Mouse (Mus musculus) urinary bladder, postnatal 4 days (tissue): ENCODE data around the gene Xndc1.

ENCODE experiments used
- DNase-seq, 2 experiments: peaks; one replicate each; pipeline ENCODE4 v3.0.0; 2021 to 2022; ENCODE audit warnings: low spot score in 2 of 2

Gene Xndc1

GRCm38 (mm10) chr7:102081784-102082183, 16.5 kb downstream of the Xndc1 start:
- no peak for DNase-seq

DNA sequence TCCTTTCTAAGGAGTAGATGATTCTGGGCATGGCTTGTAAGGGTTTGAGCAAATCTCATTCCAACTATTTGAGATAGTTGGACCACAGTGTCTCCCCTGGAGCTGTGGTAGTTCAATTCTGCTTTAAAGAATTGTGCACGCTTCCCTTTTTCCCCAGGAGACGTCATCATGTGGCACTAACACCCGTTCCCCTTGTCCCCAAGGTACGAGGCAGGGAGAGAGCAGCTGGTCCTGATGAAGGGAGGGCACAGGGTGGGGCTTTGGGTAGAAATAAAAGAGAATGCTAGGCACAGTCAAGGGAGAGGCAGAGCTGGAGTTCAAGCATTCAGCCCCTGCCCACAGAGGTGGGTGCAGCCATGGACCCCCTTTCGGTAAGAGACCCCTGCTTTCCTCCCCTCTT, 17.5 kb downstream of the Xndc1 start, which contains the start of gene Trpc2:
Gene Trpc2, plus strand, starts transcription at position 301 of the 400 bp plus-strand sequence.
- DNase-seq: no peak

DNA sequence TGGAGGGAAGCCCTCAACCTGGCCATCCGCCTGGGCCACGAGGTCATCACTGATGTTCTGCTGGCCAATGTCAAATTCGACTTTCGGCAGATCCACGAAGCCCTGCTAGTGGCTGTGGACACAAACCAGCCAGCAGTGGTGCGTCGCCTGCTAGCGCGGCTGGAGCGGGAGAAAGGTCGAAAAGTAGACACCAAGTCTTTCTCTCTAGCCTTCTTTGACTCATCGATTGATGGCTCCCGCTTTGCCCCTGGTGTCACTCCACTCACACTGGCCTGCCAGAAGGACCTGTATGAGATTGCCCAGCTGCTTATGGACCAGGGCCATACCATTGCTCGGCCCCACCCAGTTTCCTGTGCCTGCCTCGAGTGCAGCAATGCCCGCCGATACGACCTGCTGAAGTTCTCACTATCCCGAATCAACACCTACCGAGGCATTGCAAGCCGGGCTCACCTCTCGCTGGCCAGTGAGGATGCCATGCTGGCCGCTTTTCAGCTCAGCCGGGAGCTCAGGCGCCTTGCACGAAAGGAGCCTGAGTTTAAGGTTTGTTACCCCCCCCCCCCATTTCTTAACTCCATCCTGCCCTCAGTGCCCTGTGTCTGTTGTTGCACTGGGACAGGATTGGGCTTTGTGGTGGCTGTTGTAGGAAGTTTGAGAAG, 18.9 kb downstream of the Xndc1 start:
- DNase-seq: no peak

GRCm38 (mm10) chr7:102087336-102087735, 22.0 kb downstream of the Xndc1 start:
- no peak for DNase-seq

- DNase-seq: no peak
Observed at GRCm38 (mm10) chr7:102099760-102100661, 34.7 kb downstream of the Xndc1 start.

- DNase-seq: no peak
Observed at GRCm38 (mm10) chr7:102100868-102101267, 35.6 kb downstream of the Xndc1 start.

GRCm38 (mm10) chr7:102101487-102101886, 36.2 kb downstream of the Xndc1 start, which contains the start of gene Art1:
TSS of gene Art1 (plus strand) at chr7:102101743.
- DNase-seq: no peak

GRCm38 (mm10) chr7:102102241-102102640, 36.9 kb downstream of the Xndc1 start:
- DNase-seq: no peak

DNA sequence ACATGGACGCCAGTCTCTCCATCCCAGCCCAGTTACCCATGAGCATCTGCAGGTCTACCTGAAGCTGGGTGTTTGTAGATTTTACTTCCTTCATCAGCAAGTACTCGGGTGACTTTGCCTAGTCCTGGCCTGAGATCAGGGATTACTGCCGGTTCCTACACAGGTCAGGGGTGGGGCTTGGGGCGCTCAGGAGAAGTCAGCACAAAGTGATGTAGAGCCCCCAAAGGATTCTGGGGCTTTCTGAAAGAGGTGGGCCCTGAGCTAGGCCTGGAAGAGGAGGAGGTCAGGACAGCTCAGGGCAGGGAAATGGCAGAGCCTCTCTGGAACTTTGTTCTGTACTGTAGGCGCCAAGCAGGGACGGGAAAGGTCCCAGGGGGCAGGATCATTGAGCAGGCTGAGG, 37.4 kb downstream of the Xndc1 start:
- DNase-seq: no peak

GRCm38 (mm10) chr7:102103555-102103954, 38.2 kb downstream of the Xndc1 start:
- no peak for DNase-seq

GRCm38 (mm10) chr7:102104126-102104525, 38.8 kb downstream of the Xndc1 start:
- no peak for DNase-seq

DNA sequence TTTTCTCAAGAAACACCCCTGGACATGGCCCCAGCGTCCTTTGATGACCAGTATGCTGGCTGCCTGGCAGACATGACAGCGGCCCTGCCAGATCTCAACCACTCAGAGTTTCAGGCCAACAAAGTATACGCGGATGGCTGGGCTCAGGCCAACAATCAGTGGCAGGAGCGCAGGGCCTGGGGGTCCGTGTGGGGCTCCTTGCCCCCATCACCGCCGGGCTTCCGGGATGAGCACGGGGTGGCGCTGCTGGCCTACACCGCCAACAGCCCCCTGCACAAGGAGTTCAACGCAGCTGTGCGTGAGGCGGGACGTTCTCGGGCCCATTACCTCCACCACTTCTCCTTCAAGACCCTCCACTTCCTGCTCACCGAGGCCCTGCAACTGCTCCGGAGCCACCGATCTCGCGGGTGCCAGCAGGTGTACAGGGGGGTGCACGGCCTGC, 41.4 kb downstream of the Xndc1 start:
- no peak for DNase-seq

- DNase-seq: no peak
Observed at GRCm38 (mm10) chr7:102108206-102108605, 42.9 kb downstream of the Xndc1 start.

DNA sequence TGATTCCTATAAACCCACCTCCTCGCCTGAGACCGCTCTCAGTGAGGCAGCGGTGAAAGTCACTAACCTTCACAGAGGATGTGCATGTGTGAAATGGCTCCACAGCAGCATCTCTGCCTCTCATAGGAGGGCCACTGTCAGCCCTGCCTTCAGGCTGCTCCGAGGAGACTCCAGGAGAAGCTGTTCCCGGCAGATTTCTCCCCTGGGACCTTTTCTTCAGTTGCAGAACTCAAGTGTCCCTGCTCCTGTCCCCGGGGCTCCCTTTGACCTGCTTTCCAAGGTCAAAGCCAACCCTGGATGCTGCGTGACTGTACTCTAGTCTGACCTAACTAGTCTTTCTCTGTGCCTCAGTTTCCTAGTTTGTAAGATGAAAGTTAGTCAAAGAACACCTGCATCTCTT, 43.9 kb downstream of the Xndc1 start, which contains the start of gene Art5:
Gene Art5, minus strand, starts transcription at position 319 of the 400 bp plus-strand sequence.
- no peak for DNase-seq

DNA sequence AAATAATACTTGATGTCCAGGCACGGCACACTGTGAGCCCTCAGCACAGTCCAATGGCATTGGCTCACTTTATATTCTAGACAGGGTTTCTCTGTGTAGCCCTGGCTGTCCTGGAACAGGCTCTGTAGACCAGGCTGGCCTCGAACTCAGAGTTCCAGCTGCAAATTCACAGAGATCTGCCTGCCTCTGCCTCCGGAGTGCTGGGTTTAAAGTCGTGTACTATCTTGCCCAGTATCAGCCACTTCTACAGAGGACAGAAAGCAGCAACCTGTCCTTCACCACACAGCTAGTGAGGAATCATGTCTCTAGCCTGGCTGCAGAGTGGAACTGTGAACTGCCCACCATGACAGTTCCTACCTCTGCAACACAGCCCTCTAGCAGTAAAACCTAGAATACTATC, 44.4 kb downstream of the Xndc1 start:
- no peak for DNase-seq

DNA sequence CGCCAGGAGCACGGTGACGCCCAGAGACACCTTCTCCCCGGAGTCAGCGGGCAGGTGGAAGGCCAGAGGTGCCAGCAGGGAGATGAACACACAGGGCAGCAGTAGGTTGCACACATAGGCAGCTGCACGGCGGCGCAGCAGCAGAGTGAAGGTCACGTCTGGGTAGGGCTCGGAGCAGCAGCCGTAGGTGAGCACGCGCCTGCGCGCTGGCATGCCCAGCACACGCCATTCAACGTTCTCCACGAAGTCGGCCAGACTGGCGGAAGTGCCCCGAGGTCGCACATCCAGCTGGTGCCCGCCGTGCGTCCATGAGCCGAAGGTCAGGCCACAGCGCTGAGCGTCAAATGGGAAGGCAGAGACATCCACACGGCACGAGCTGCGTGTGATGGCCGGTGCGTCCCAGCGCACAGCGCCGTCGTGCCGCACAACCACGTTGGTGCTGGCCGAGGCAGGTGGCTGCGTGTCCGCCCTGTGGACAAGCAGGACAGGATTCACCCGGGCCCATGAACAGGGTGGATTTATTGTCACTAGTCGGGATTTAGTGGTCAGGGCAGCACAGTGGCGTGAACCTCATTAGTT, 47.9 kb downstream of the Xndc1 start:
- DNase-seq: no peak

DNA sequence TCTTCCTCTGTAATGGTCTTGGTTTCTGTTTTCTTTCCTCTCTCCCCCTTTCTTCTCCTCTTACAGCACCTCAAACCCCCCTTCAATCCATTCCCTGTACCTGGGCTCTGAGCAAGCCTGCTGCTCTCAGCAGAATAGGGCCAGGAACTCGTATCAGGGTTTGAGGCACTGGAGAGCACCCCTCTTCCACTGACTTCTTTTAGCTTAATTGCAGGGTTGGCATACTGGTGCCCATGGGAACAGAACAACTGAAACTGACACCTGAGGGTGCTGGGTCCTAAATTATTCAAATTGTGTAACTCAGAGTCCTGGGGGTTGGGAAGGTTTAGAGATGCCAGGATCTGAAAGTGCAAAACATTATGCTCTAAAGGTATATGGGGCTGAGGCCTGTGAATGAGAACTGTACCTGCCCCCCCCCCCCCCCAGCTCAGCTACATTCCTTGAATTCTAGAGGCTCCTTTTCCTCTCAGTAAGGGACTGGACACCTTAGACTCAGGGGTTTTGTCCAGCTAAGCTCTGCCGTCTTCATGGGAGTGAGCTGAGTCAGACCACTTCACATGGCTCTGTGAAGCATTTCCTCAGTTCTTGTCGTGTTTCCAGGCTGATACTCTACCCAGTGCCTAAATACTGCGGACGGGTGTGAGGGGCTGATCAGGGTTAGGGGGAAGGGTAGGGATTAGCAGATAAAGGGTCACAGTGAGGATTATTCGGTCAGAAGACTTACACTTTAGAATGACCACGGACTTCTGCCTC, 51.4 kb downstream of the Xndc1 start, which contains the start of gene Chrna10:
Gene Chrna10, minus strand, starts transcription at position 250 of the 753 bp plus-strand sequence.
- no peak for DNase-seq

- no peak for DNase-seq
Observed at GRCm38 (mm10) chr7:102117382-102117781, 52.1 kb downstream of the Xndc1 start.

GRCm38 (mm10) chr7:102120326-102120725, 55.0 kb downstream of the Xndc1 start:
- no peak for DNase-seq

- no peak for DNase-seq
Observed at GRCm38 (mm10) chr7:102132395-102132794, 67.1 kb downstream of the Xndc1 start.
